Mouse (Mus musculus): ENCODE measurements around the gene Slc12a9.

Slc12a9 gene

DNA sequence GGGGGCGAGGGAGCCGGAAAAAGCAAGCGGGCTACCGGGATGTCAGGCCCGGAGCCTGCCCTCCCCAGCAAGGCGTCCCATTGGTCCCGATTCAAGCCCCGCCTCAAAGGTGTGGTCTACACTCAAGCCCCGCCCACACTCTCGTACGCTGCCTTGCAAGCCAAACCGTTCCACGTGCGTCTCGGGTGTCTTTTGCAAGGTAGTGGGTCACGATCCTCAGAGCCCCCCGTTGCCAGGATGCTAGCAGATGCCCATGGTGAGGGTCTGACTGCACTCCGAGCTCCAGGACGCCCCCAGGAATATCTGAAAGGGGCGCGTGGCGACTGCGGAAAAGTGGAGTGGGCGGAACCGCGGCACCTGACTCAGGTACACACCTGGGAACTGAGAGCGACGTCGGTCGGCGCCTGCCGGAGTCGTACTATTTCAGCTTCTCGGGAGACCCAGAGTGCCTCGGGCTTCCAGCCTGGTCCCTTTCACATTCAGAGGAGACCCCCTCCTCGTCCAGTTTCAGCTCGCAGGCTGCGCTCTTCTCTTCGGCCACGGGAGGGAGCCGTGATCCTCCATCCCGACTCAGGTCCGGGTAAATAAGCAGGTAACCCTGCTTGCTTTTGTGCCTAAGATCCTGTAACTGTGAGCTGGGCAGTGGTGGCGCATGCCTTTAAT is at the start of gene Slc12a9:
Gene Slc12a9, minus strand, starts transcription at position 86 of the 663 bp plus-strand sequence.
- peak; percentile 94 for DNase-seq

DNA sequence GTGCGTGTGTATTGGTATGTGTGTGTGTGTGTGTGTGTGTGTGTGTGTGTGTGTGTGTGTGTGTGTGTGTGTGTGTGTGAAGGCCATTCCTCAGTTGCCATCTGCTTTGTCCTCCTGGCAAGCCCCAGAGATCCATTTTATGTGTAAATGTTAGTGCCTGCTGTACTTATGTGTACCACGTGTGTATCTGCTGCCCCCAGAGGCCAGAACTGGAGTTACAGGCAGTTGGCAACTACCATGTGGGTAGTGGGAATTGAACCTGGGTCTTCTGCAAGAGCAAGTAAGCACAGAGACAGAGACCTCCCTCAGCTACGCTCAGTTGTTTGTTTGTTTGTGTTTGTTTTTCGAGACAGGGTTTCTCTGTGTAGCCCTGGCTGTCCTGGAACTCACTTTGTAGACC is 47.8 kb upstream of the Slc12a9 start:
- peak; percentile 59 for DNase-seq

DNA sequence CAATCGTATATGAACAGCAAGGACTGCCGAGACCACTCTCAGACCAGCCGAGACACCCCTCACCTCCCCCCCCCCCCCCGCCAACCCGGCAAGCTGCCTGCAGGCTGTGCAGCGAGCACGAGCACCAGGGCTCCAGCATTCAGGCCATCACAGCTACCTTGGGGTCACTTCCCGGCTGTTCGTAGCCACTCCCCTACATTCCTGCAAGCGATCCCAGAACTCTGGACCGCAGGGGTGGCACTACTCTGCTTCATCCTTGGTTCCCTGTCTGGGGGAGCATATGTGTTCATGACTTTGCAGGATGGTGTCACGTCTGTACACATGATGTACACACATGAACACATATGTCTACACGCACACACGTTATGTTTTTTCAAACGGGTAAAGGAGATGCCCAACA is 44.2 kb upstream of the Slc12a9 start:
- DNase-seq: no peak

DNA sequence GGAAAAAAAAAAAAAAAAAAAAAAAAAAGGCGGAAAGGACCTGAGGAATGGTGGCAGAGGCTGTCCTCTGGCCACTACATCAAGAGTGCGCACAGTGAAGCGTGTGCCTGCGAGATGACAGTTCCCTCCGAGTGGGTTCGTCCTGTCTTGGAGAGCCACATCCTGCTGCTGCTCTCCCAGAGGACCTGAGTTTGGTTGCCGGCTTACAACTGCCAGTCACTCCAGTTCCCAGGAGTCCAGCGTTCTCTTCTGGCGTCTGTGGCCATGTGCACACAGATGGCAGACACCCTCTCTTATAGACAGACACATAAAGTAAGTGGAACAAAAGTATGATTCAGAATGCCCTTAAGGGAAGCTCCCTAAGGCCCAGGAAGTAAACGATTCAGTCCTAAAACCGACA is 43.8 kb upstream of the Slc12a9 start:
- no peak for DNase-seq

DNA sequence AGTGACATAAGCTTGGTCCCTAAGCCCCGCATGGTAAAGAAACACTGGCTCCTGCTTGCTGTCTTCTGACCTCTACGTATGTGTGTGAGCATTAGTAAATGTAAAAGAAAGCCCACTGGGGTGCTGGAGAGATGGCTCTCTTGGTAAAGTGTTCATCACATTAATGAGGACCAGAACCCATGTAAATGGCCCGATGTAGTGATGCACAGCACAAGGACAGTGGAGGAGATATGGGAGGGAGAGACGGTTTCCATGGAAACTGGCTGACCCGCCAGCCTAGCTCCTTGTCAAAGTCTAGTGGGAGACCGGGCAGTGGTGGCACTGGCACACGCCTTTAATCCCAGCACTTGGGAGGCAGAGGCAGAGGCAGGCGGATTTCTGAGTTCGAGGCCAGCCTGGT is 43.3 kb upstream of the Slc12a9 start:
- no peak for DNase-seq

DNA sequence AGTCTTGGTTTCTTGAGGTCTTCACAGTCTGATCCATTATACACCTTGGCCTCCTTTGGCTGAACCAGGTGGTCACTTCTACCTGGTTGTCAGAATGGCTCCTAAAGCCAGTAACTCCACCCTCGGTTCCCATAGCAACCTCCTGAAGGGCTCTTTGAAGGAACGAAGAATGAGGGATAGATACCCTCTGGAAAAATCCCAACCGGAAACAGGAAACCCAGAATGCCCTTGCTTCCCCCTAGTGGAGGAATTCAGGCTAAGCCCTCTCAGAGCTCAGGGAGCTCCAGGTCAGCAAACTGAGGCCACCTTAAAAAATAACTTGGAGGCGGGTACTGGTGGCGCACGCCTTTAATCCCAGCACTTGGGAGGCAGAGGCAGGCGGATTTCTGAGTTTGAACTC is 42.8 kb upstream of the Slc12a9 start:
- no peak for DNase-seq

DNA sequence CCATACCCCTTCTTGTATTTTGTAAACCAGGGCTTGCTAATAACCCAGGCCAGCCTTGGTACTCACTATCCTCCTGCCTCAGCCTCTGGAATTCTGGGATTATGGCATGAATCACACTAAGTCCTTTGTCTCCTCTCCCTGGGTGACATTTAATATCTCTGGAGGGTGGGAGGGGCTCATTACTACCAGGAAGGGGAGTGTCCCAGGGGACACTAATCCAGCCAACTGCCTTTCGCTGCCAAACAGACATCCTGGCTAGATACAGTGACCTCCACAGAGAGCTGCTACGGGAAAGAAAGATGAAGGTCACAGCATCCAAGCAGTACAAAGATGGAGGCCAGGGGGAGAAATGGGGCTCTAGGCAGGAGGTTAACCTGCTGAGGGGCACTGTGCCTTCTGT is 42.2 kb upstream of the Slc12a9 start:
- no peak for DNase-seq

DNA sequence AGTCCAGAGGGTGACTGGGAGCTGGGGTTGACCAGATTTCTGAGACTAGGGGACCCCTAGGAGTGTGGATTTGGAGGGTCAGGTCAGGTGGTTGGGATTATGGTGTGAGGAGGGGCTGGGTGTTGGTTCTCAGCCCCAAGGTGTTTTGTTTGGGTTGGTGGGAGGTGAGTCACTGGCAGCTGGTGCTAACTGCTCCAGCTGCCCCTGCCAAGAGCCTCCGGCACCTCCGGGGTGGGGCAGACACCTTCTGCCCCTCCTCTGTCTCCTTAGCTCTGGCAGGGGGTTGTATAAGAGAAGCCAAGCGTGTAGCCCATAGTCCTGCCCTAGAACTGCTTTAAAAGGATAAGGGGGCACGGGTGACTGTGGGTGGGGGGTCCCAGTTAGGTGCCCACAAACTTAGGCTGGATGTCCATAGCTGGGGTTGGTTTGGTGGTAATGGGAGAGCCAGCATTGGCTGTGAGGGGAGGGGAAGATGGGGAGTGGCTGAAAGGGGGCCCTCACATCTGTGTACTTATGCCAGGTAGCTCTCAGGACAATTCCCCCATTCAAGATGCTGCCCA is 41.2 kb upstream of the Slc12a9 start:
- no peak for DNase-seq

DNA sequence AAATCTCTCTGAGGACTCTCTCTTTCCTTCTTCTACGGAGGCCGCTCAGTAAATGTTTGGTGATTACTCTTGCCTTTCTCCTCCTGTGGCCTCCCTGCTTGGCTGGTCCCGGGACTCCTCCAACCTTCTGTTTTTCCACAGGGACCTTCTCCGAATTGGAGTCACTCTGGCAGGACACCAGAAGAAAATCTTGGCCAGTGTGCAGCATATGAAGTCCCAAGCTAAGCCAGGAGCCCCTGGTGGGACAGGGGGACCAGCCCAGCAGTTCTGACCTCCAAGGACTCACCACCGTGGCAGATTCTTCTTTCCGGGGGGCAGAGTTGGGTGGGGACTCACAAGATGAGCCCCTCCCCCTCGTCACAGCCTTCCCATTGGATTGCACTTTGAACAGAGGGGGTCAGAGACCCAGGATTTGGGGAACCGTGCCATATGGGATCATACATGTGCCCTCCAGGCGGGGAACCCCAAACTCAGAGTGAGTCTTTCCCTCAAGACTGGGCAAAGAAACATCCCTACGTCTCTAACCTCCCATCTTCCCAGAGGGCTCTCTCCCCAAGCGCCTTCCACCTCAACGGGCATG is 40.1 kb upstream of the Slc12a9 start:
- no peak for DNase-seq

DNA sequence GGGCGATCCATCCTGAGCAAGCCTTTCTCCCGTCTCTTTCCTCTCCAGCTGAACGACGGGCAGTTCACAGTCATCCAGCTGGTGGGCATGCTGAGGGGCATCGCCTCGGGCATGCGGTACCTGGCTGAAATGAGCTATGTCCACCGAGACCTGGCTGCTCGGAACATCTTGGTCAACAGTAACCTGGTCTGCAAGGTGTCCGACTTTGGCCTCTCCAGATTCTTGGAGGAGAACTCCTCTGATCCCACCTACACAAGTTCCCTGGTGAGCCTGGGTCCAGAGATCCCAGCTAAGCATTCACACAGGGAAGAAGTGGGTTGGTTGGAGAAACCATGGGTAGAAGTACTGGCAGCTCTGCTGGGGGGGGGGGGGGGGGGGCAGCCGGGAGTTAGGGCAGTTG is 36.3 kb upstream of the Slc12a9 start:
- DNase-seq: no peak

DNA sequence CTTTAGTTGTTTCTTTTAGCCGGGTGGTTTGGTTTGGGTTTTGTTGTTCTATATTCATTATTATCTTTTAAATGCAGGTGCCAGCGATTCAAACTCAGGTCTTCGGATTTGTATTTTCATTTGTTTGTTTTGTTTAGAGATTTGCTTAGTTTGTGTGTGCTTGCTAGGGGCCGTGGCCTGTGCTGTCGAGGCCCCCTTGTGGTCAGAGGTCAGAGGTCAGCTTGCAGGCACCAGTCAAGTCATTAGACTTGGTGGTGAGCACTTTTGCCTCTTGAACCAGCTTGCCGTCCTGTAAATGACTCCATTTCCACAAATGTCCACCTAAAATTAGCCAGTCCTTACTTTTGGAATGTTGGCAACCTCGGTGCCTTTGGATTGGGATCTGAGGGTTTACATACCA is 25.0 kb upstream of the Slc12a9 start:
- DNase-seq: no peak

DNA sequence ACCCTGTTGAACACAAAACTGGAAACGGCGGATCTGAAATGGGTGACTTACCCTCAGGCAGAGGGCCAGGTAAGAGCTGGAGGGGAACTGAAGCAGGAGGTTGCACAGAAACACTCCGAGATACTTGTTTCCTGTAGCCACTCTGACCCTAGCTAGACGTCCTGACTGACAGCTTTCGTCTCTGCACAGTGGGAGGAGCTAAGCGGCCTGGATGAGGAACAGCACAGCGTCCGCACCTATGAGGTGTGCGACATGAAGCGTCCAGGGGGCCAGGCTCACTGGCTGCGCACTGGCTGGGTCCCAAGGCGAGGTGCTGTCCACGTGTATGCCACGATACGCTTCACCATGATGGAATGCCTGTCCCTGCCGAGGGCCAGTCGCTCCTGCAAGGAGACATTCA is 20.7 kb upstream of the Slc12a9 start:
- DNase-seq: no peak

DNA sequence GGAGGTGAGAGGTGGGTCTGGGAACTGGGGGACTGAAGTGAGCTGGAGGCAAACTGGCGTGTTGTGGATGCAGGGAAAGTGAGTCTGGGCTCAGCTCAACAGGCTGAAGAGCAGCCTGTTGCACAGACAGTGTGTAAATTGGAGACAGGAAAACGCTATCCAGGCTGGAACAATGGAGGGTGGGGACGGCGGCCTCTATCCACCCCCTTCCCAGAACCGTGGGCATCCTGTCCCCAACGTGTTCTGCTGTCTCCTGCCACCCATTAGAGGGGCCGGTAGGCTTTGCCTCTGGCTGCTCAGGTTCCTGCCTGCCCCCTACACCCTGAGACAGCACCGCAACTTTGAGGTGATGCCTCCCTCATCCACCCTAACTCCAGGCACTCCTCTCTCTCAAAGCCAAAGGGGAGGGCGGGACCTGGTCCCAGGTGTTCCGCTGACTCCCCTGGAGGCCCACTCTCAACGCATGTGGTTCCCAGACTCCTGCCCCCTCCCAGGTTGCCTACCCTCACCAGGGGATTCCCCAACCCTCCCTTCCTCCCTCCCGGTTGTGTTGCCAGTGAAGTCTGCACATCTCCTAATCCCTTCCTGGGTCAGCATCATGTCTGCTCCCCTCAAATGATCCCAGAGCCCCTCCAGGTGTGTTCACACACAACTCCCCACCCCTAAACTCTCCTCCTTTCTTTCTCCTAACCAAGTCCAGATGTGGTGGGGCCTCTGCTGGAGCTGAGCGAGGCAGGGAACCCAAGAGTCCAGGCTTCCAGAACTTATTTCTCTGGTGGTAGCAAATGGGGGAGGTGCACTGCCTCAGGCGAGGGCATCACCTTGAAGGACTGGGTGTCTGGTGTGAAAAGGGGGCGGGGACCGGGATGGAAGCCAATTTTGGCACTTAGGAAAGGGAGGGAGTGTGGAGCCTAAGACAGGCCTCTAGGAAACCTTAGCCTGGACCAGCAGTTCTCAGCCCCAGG is 18.9 kb upstream of the Slc12a9 start:
- DNase-seq: no peak

DNA sequence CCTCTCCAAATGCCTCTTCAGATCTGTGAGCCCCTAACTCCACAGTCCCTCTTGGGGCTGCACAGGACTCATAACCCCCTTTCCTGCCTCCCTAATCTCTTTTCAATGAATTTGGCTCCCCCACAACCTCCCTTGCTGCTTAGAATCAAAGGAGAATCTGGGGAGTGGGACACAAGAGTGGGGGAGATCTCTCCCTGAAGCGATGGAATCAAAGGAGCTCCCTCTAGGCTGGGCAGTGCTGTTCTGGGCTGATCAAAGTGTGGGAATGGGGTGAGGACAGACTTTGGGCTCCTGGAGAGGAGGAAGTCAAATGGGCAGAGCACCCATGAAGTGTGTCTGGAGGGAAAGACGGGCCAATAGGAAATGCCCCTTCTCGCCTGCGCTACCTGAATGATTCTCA is 18.0 kb upstream of the Slc12a9 start:
- no peak for DNase-seq

DNA sequence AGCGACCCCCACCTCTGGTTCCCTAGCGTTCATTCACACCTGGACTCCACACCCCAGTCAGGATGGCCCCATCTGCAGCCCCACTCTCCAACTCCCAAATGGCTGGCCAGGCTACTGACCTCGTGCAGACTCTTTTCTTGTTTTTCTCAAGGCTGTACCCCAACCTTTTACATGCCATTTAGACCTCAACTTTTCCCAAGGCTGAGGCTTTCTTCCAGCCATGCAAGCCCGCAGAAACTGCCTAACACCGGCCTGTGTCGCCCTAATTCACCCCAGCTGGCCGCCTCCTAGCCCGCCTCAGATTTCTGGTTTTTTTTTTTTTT is 17.6 kb upstream of the Slc12a9 start:
- DNase-seq: no peak

DNA sequence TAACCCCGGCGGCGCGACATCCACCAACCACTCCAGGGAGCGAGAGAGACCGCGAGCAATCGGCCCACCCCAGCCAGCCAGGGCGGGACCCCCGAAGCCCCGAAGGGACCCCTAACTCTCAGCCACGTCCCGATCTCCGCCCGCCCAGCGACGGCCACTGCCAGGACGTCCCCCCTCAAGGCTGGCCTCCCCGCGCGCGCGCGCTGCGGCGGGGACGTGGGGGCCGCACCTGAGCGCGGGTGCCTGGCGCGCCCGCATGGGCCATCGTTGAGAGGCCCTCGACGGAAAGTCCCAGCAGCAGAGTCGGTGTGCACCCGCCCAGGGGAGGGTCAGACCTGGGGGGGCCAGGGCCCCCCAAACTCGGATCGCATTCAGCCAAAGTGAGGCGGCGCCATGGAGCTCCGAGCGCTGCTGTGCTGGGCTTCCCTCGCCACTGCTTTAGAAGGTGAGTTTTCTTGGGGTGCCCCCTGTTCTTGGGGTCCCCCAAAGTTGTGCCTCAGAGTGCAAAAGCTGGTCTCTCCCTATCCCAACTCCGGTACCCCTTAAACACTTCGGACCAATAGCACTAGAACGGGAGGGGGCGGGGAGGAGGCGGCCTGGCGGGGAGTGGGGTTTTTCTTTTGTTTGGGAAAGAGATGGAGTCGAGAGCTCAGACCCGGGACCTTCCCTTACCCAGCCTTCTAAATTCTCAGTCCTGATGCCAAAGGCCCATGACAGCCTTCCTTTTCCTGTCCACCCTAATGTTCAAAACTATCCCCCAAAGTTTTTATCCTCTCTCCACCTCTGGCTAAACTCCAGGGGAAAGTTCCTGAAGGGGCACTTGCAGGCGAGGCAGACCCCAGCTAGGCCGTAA is 17.0 kb upstream of the Slc12a9 start:
- DNase-seq: no peak

DNA sequence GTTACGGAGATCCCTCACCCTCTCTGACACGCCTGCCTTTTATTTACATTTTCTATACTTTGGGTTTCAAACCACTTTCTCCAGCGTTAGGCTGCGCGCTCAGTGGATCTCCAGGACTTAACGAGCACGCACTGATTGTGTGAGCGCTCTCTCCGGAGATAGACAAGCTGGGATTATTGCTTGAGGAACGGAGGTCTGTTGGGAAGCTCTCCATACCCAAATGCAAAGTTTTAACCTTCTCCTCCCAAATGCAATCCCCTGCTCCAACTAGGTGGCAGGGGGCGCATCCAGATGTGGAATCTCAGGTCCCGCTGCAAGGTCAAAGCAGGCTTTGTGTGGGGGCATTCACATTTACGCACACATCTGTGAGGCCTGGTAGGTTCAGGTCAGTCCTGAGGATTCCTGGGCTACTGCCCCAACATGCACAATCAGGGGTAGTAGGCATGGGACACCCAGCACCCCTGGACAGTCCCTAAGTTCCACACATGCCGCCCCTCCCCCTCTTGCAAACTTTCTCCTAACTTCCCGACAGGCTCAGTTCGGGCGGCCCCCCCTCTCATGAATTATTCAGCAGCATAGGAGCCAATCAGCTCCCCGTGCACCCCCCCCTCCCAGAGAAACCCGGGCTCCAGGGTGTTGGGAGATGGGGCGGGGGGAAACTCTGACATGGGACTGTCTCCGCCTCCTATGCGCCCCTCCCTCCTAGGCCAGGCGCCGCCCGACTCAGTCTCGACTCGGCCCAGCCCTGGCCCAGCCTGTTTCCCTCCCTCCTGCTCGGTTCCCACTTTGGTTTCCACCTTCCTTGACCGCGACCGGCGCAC is 16.2 kb upstream of the Slc12a9 start, which contains the start of gene Ephb4:
Gene Ephb4, plus strand, starts transcription at position 726 of the 821 bp plus-strand sequence.
- peak; percentile 65 for DNase-seq

DNA sequence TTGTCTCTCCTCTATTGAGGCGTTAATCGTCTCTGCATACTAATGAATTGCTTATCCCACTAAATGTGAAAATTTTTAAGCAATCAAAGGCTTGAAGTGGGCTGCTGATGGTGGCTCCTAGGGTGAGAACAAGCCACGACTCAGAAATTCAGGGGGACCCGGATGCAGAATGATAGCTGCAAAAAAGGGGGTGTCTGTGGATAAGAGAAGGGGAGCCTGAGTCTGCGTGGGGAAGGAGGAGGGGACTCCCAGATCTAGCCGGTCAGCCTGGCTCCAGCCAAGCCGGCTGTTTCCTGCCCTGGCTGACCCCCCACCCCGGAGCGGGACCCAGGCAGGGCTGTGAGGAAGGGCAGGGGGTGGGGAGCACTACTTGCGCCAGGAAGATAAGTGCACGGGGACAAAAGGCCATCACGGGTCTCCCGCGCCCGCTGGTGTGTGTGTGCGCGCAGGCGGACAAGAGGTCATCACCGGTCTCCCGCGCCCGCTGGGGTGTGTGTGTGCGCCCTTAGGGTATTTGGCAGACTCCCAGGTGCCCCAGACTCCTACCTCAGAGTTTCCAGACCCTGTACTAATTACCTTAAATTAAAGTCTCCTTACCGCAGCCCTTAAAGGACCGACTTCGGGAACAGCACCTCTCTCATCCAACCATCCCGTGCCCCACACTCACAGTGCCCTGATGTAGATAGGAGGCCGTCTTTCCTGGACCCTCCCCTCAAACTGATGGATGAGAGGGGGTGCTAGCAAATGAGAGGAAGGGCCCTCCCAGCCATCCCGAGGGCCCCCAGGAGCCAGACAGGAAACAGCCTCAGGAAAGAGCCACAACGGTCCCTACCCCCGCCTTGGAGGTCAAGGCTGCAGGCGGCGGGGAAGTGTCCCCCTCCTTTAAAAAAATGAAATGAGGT is 15.3 kb upstream of the Slc12a9 start:
- DNase-seq: no peak

DNA sequence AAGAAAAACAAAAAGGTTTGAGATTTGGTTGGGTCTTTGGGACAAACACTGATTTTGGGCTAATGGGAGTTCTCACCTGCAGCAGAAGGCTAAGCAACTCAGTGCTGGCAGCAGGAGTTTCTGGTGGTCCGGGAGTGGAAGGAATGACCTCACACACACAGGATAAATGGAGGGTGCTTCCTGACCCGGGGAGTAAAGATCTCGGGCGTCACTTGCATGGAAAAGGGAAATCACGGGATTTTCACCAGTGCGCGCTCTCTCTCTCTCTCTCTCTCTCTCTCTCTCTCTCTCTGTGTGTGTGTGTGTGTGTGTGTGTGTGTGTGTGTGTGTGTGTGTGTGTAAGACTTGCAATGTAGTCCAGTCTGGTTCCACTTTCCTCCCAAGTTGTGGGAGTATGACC is 14.5 kb upstream of the Slc12a9 start:
- no peak for DNase-seq

DNA sequence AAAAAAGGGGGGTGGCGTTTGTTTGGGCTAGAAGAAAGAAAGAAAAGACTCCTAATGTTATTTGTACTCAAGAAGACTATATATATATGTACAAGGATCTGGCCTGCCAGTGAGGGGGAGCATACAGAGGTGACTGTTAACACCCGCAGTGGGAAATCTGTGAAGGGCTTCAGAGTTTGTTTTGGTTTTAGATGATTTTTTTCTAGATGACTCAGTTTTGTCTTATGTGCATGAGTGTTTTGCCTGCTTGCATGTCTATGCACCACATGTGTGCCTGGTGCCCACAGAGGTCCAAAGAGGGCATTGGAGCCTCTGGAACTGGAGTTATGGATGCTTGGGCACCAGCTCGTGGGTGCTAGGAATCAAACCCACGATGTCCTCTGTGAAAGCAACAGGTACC is 13.6 kb upstream of the Slc12a9 start:
- DNase-seq: no peak

DNA sequence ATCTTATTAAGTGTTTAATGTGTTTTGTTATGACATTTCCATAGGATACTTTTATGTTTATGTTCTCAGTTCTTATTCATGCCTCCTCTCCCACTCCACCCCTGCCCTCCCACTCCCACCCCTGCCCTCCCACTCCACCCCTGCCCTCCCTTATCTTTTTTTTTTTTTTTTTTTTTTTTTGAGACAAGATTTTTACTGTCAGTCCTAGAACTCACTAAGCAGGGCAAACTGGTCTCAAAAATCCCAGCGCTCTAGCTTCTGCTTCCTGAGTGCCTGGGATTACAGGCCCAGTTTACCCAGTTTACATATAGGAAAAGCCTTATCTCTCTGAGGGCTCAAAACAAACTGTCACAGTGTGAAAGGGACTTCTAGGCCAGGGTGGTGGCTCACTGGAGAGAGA is 13.0 kb upstream of the Slc12a9 start:
- DNase-seq: no peak
